Mouse (Mus musculus) hindbrain, embryonic 15.5 days (tissue): ENCODE data around the gene Polr3e. TPM values are rescaled to one million over a fixed set of nuclear protein-coding genes. Genes with fewer than 3 reads are reported as not detected.
"Not testable (repeated sequence)": the region's sequence is repeated elsewhere in the genome, so short reads cannot be mapped to it uniquely, and the experiment has no call there.

Experiments
- ATAC-seq: fragments of 200-750 bp; cut with Nextera tagmentation; 2 replicates; pipeline ENCODE4 v1.8.0; 2017; ENCODE audit warnings: low read depth, moderate number of reproducible peaks, moderate TSS enrichment; ENCODE audit not compliant: low FRiP score
- H3K27ac ChIP-seq: fragments of 300-500 bp; sonication (generic); replicated peaks from 2 replicates; pipeline ENCODE4 v1.5.1; 2015; ENCODE audit warnings: mild to moderate bottlenecking, inconsistent platforms
- H3K27me3 ChIP-seq: fragments of 300-500 bp; sonication (generic); 2 replicates; pipeline ENCODE4 v1.6.1; 2015; ENCODE audit warnings: control low read depth, inconsistent platforms
- H3K36me3 ChIP-seq: fragments of 300-500 bp; sonication (generic); 2 replicates; pipeline ENCODE4 v1.6.1; 2015; ENCODE audit warnings: control low read depth, inconsistent platforms
- H3K4me1 ChIP-seq: fragments of 300-500 bp; sonication (generic); replicated peaks from 2 replicates; pipeline ENCODE4 v1.6.1; 2015; ENCODE audit warnings: control low read depth, inconsistent platforms
- H3K4me2 ChIP-seq: fragments of 300-500 bp; sonication (generic); 2 replicates; pipeline ENCODE4 v1.6.1; 2015; ENCODE audit warnings: moderate library complexity, mild to moderate bottlenecking, inconsistent platforms
- H3K4me3 ChIP-seq: fragments of 300-500 bp; sonication (generic); 2 replicates; pipeline ENCODE4 v1.5.1; 2015; ENCODE audit warnings: mild to moderate bottlenecking, inconsistent platforms
- H3K9ac ChIP-seq: fragments of 300-500 bp; sonication (generic); 2 replicates; pipeline ENCODE4 v1.6.1; 2015; ENCODE audit warnings: inconsistent platforms
- H3K9me3 ChIP-seq: fragments of 300-500 bp; sonication (generic); 2 replicates; pipeline ENCODE4 v1.6.1; 2016; ENCODE audit warnings: control low read depth, inconsistent platforms
- WGBS: fragments of 180-500 bp; shearing (Covaris S2); methylation state at CpG from one replicate; pipeline ENCODE4 v1.1.7; 2015; 5-methylcytosine and 5-hydroxymethylcytosine counted together
- polyA plus RNA-seq: library from polyadenylated mRNA; unstranded; fragments of >200 nt; fragmentation: Nextera tagmentation; extraction: Ambion mirVana; gene quantifications from 2 replicates; pipeline ENCODE4 v1.2.1, GENCODE M21; 2015

Gene Polr3e
- polyA plus RNA-seq, 1 experiment from 2014 or later, result 25.6 TPM

DNA sequence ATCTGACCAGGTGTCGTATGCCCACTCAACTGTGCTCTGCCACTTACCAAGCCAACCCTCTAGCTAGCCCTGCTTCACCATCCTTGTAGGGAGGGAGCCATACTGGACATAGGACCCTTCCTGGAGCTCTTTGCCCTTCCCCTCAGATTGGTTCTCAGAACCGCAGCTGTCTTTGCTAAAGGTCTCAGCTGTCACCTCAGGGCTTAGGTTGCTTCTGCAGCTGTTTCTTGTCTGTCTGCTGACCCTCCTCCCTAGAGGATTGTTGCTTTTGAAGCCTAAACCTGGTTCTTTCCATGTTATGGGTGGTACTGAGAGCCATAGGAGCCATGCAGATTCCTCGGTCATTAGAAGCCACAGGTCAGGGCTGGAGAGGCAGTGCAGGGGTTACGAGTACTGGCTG lies 34.9 kb upstream of the Polr3e start:
- peaks cover 64% of the 10 kb centered on the region for H3K36me3 ChIP-seq
- no peak overlapping the region for H3K4me3 ChIP-seq
- no peak overlapping the region for H3K27ac ChIP-seq
- no peak for ATAC-seq
- no peak overlapping the region for H3K4me2 ChIP-seq
- no peaks in the 10 kb centered on the region for H3K9me3 ChIP-seq
- no peaks in the 10 kb centered on the region for H3K4me1 ChIP-seq
- 86% methylated on average over 4 of the region's 4 CpGs for WGBS
- H3K27me3 ChIP-seq, result no peaks in the 10 kb centered on the region
- no peak overlapping the region for H3K9ac ChIP-seq

DNA sequence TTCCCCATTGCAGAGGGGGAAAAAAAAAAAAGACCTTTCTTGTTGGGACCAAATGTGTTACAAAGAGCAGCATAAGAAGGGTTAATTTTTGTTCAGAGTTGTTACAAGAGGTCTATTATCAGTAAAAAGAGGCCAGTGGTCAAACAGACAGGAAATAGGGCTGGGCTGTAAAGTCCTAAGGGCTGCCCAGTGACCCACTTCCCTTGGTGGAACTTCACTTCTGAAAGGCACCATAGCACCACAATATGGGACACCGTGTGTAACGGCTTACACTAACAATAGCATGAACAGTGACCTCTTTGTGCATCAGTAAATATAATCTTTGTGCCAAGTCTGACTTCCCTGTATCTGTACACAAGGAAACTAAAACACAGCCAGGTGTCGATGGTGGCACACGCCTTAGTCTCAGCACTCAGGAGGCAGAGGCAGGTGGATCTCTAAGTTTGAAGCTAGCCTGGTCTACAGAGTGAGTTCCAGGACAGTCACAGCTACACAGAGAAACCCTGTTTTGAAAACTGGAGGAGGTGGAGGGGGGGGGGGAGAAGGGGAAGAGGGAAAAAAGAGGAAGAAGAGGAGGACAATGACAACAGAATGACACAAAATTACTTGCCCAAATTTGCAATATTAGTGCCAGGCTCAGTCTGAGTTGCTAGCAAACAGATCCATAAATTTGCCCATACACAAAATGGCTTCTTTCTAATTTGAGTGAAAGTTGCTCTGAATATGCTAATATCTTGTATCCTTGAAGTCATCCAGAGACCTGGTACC lies 33.8 kb upstream of the Polr3e start:
- Histone ChIP-seq H3K4me3 (no peak overlapping the region), H3K4me2 (no peak overlapping the region), H3K9me3 (no peaks in the 10 kb centered on the region), H3K9ac (no peak overlapping the region), H3K27me3 (no peaks in the 10 kb centered on the region), H3K36me3 (peaks cover 64% of the 10 kb centered on the region), H3K4me1 (no peaks in the 10 kb centered on the region), H3K27ac (no peak overlapping the region)
- 88% methylated on average over 4 of the region's 4 CpGs for WGBS
- ATAC-seq, result no peak

DNA sequence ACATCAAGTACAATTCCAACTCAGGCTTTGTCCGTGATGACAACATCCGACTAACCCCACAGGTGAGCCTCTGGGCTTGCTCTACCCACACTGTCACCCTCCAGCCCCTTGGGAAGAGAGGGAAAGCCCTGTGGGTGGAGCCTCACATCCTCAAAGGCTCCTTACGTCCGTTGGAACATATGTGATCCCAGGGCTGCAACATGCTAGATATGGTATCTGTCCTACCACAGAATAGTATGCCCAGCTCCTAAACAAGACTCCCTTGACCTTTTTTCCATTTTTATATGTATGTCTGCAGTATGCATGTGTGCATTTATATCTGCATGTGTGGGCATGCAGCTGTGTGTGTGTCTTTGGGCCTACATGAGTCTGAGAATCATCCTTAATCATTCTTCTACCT lies 32.8 kb upstream of the Polr3e start:
- H3K36me3 ChIP-seq, result peaks cover 68% of the 10 kb centered on the region
- H3K4me1 ChIP-seq, result no peaks in the 10 kb centered on the region
- H3K9ac ChIP-seq, result no peak overlapping the region
- WGBS, result 95% methylated on average over 4 of the region's 4 CpGs
- no peak overlapping the region for H3K4me3 ChIP-seq
- H3K4me2 ChIP-seq, result no peak overlapping the region
- ATAC-seq, result no peak
- no peaks in the 10 kb centered on the region for H3K9me3 ChIP-seq
- H3K27me3 ChIP-seq, result no peaks in the 10 kb centered on the region
- H3K27ac ChIP-seq, result no peak overlapping the region

DNA sequence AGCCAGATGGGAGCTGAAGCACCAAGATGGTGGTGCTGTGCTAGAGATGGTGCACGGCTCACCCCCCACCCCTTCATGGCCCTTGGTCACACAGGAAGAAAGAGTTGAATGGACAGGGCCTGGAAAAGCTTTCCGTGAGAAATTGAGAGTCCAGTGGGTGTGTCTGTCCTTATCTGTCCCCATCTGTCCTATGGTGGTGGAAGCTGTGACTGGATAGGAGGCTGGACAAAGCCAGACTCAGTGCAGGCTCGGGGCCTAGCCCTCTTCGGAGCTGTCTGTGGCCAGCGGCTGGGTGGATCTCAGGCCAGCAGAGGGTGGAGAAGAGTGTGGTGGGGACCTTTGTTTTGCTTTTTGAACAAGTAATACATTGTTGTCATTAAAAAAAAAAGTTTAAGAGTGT lies 24.4 kb upstream of the Polr3e start:
- no peak for ATAC-seq
- 81% methylated on average over 5 of the region's 5 CpGs for WGBS
- Histone ChIP-seq H3K27ac (no peak overlapping the region), H3K4me1 (no peaks in the 10 kb centered on the region), H3K27me3 (no peaks in the 10 kb centered on the region), H3K9me3 (no peaks in the 10 kb centered on the region), H3K4me2 (no peak overlapping the region), H3K36me3 (peaks cover 41% of the 10 kb centered on the region), H3K4me3 (no peak overlapping the region), H3K9ac (no peak overlapping the region)

DNA sequence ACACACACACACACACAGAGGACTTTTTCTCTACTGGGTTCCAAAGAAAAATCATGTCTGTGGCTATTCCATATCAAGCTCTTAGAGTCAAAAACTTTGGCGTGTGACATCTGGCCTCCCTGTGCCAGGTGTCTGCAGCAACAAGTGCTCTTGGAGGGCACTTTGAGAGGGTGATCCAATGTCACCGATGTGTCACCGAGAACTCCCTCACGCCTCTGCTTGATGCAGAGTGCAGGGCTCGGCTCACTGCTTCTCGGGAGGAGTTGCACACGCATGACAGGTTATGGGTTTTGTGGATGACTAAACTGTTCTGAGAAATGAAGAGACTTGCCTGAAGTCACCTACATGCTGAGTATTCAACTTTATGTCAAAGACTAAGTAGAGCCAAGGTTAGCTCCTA lies 20.5 kb upstream of the Polr3e start:
- no peak overlapping the region for H3K27ac ChIP-seq

DNA sequence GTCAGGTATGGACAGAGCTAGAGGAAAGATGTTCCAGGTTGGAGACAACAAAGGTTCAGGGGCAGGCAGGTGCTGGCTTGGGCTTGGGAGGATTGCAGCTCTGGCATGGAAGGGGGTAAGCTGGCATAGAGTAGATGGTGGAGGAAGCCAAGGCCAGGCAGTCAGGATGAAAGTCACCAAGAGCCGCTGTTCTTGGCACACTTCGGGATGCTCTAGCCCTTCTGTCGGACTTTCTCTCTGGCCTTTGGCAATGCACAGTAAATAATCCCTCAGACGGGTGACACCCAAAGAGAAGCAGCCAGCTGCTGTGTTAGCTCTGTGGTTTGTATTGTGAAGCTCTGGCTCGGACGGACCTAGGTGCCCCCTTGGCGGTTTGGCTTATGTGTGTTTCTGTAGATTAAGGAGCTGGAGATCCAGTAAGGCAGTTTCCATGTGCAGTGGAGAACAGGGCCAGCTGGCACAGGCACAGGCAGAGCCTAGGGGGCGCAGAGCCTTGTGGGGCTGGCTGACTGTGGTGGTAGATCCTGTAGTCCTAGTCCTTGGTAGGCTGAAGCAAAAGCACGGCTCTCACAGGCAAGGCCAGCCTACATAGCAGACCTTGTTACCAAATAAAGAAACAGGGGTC lies 19.7 kb upstream of the Polr3e start:
- H3K27ac ChIP-seq, result no peak overlapping the region
- H3K4me3 ChIP-seq, result no peak overlapping the region
- no peak overlapping the region for H3K4me2 ChIP-seq
- H3K27me3 ChIP-seq, result no peaks in the 10 kb centered on the region
- H3K9me3 ChIP-seq, result no peaks in the 10 kb centered on the region
- ATAC-seq, result peak; percentile 30; the same call in 1 of the 2 replicates
- no peak overlapping the region for H3K9ac ChIP-seq
- peaks cover 43% of the 10 kb centered on the region for H3K36me3 ChIP-seq
- no peaks in the 10 kb centered on the region; the same call in 1 of the 2 replicates for H3K4me1 ChIP-seq
- 75% methylated on average over 9 of the region's 9 CpGs for WGBS

More for the DNA sequence above, 20.5 kb upstream of the Polr3e start:
- Histone ChIP-seq H3K9me3 (no peaks in the 10 kb centered on the region), H3K4me1 (no peaks in the 10 kb centered on the region; the same call in 1 of the 2 replicates), H3K36me3 (peaks cover 45% of the 10 kb centered on the region), H3K9ac (no peak overlapping the region), H3K4me3 (no peak overlapping the region), H3K4me2 (no peak overlapping the region), H3K27me3 (no peaks in the 10 kb centered on the region)
- WGBS, result 95% methylated on average over 7 of the region's 7 CpGs
- no peak for ATAC-seq

DNA sequence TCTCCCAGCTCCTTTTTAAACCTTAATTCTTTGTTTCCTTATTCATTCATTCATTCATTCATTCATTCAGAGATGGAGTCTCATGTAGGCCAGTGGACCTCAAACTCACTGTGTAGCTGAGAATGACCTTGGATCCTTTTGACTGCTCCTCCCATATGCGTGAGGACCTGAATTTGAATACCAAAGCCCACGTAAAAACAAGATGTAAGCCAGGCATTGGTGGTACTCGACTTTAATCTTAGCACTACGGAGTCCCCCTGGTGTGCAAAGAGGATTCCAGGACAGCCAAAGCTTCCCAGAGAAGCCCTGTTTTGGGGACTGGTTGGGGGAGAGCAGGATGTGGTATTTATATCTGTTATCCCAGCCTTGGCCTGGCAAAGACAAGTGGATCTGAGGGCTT lies 17.4 kb upstream of the Polr3e start:
- no peaks in the 10 kb centered on the region; the same call in 1 of the 2 replicates for H3K4me1 ChIP-seq
- WGBS, result 67% methylated on average over 4 of the region's 4 CpGs
- ATAC-seq, result no peak
- no peak overlapping the region for H3K9ac ChIP-seq
- no peak overlapping the region for H3K4me3 ChIP-seq
- no peaks in the 10 kb centered on the region for H3K27me3 ChIP-seq
- no peaks in the 10 kb centered on the region for H3K9me3 ChIP-seq
- no peak overlapping the region for H3K4me2 ChIP-seq
- H3K27ac ChIP-seq, result no peak overlapping the region
- H3K36me3 ChIP-seq, result peaks cover 42% of the 10 kb centered on the region

DNA sequence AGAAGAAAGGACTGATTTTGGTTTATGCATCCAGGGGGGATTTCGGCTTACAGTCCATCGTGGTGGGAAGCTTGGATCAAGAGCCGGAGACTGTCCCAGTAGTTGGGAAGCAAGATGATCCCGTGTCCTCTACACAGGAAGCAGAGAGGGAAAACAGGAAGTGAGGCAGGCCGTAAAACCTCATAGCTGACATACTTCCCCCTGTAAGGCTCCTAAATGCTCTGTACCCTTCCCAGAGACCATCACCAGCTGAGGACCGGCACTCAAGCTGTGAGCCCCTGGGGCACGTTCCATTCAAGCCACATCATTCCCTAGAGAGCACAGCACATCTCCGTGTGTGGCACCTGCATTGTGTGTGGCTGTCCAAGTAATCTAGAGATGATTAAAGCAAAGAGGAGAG lies 15.8 kb upstream of the Polr3e start:
- ATAC-seq, result no peak
- H3K27me3 ChIP-seq, result no peaks in the 10 kb centered on the region
- no peak overlapping the region for H3K27ac ChIP-seq
- no peak overlapping the region for H3K9ac ChIP-seq
- peaks cover 32% of the 10 kb centered on the region for H3K36me3 ChIP-seq
- no peaks in the 10 kb centered on the region for H3K9me3 ChIP-seq
- H3K4me2 ChIP-seq, result no peak overlapping the region
- H3K4me3 ChIP-seq, result no peak overlapping the region
- H3K4me1 ChIP-seq, result no peaks in the 10 kb centered on the region; the same call in 1 of the 2 replicates
- WGBS, result 45% methylated on average over 8 of the region's 8 CpGs

DNA sequence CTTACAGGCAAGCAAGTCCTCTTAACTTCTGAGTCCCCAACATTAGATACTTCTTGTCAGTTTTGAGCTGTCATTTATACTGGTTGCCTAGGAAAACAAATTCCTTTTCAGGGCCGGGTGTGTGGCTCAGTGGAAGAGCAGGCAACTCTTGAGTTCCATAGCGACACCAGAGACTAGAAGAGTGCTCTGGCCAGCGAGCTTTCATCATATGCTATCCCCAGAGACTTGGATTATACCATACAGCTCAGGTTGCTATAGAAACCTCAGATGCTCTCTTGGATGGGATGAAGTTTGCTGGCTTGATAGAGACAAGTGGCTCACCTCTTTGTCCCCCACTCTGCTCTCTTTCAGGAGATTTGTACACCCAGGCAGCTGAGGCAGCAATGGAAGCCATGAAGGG lies 14.6 kb upstream of the Polr3e start:
- H3K4me2 ChIP-seq, result no peak overlapping the region
- H3K27me3 ChIP-seq, result no peaks in the 10 kb centered on the region
- no peak overlapping the region for H3K27ac ChIP-seq
- ATAC-seq, result no peak
- H3K4me1 ChIP-seq, result no peaks in the 10 kb centered on the region; the same call in 1 of the 2 replicates
- WGBS, result 38% methylated on average over 3 of the region's 3 CpGs
- no peaks in the 10 kb centered on the region for H3K9me3 ChIP-seq
- H3K36me3 ChIP-seq, result peaks cover 30% of the 10 kb centered on the region
- H3K9ac ChIP-seq, result no peak overlapping the region
- no peak overlapping the region for H3K4me3 ChIP-seq

DNA sequence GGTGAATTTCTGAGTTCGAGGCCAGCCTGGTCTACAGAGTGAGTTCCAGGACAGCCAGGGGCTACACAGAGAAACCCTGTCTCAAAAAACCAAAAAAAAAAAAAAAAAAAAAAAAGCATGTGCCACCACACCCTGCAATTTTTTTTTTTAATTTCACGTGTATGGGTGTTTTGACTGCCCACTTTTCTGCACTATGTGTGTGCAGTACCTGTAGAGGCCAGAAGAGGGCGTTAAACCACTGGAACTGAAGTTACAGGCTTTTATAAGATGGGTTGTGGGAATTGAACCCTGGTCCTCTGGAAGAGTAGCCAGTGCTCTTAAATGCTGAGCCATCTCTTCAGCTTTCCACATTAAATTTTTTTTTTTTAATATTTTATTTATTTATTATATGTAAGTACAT lies 7.4 kb upstream of the Polr3e start:
- not testable (repeated sequence) for H3K4me2 ChIP-seq, H3K4me3 ChIP-seq, H3K27ac ChIP-seq, H3K4me1 ChIP-seq, H3K9ac ChIP-seq, H3K9me3 ChIP-seq, ATAC-seq, H3K27me3 ChIP-seq, H3K36me3 ChIP-seq
- 73% methylated on average over 3 of the region's 3 CpGs for WGBS

DNA sequence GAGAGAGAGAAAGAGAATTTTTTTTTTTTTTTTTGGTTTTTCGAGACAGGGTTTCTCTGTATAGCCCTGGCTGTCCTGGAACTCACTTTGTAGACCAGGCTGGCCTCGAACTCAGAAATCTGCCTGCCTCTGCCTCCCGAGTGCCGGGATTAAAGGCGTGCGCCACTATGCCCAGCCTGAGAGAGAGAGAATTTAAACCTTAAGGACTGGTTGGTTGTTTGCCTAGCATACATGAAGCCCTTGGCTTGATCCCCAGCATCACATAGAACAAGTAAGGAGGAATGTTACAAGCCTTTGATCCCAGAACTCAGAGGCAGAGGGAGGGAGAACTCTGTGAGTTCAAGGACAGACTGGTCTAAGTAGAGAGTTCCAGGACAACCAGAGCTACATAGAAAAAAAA lies 6.3 kb upstream of the Polr3e start:
- not testable (repeated sequence) for H3K27ac ChIP-seq, H3K36me3 ChIP-seq, H3K9me3 ChIP-seq, H3K9ac ChIP-seq, H3K4me2 ChIP-seq, H3K4me3 ChIP-seq, ATAC-seq, H3K27me3 ChIP-seq, H3K4me1 ChIP-seq
- 89% methylated on average over 6 of the region's 6 CpGs for WGBS

DNA sequence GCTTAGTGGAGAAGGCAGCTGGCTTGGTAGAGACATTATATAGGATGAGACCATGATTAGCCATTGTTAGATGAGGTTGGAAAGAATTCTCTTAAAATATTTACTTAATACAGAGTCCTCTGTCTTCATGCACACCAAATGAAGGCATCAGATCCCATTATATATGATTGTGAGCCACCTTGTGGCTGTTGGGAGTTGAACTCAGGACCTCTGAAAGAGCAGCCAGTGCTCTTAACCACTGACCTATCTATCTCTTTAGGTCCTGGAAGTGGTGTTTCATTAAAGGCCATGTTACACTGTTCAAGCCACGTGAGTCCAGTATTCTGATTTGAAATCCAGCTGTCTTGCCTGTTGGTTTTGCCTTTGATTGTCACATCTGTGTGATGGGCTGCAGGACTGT lies 4.2 kb upstream of the Polr3e start:
- H3K27ac ChIP-seq, result no peak overlapping the region
- no peak overlapping the region for H3K4me2 ChIP-seq
- H3K4me1 ChIP-seq, result peaks cover 5% of the 10 kb centered on the region; the same call in 1 of the 2 replicates
- H3K4me3 ChIP-seq, result no peak overlapping the region
- H3K9me3 ChIP-seq, result no peaks in the 10 kb centered on the region
- 52% methylated on average over 1 of the region's 1 CpGs for WGBS
- no peaks in the 10 kb centered on the region for H3K36me3 ChIP-seq
- H3K9ac ChIP-seq, result no peak overlapping the region
- H3K27me3 ChIP-seq, result no peaks in the 10 kb centered on the region
- ATAC-seq, result no peak
